Mouse (Mus musculus): Measurements from ENCODE around the gene Fam193a.

GRCm38 (mm10) chr5:34489418-34489787 lies 119.7 kb downstream of the Fam193a start:
- TF ChIP-seq CTCF (IDR thresholded peaks at IDR 0.05 in 2 of 3, conservative IDR thresholded peaks at IDR 0.05 in 1 of 3; ENCODE audit: control insufficient read depth in 1 of 3, insufficient read depth in 1 of 3, low read depth in 2 of 3, low read length in 3 of 3, poor library complexity in 1 of 3, severe bottlenecking in 1 of 3) (no peak; a peak in 1 of 6 replicates), MYC (IDR thresholded peaks at IDR 0.05; ENCODE audit: low read depth, low read length) (no peak)

Measured in MEL (cell line).